Mouse (Mus musculus) hindbrain, embryonic 16.5 days (tissue): ENCODE measurements around the gene Casq2. TPM values are rescaled to one million over a fixed set of nuclear protein-coding genes. Genes with fewer than 3 reads are reported as not detected.

ENCODE experiments used
- ATAC-seq: fragments of 200-750 bp; cut with Nextera tagmentation; 2 replicates; pipeline ENCODE4 v1.8.0; 2017; ENCODE audit warnings: moderate TSS enrichment, moderate library complexity
- H3K27ac ChIP-seq: fragments of 300-500 bp; sonication (generic); 2 replicates; pipeline ENCODE4 v1.5.1; 2014; ENCODE audit warnings: low read depth, mild to moderate bottlenecking, control low read depth, low read length, moderate library complexity
- H3K27me3 ChIP-seq: fragments of 300-500 bp; sonication (generic); replicated peaks from 2 replicates; pipeline ENCODE4 v1.6.1; 2014; ENCODE audit warnings: low read length; ENCODE audit not compliant: control insufficient read depth, insufficient read depth
- H3K36me3 ChIP-seq: fragments of 300-500 bp; sonication (generic); 2 replicates; pipeline ENCODE4 v1.6.1; 2014; ENCODE audit warnings: mild to moderate bottlenecking, low read length, moderate library complexity, mixed read lengths; ENCODE audit not compliant: control insufficient read depth, insufficient read depth
- H3K4me1 ChIP-seq: fragments of 300-500 bp; sonication (generic); 2 replicates; pipeline ENCODE4 v1.6.1; 2014; ENCODE audit warnings: low read depth, low read length; ENCODE audit not compliant: control insufficient read depth, insufficient read depth
- H3K4me2 ChIP-seq: fragments of 300-500 bp; sonication (generic); 2 replicates; pipeline ENCODE4 v1.6.1; 2014; ENCODE audit warnings: mild to moderate bottlenecking, low read length, control low read depth, moderate library complexity
- H3K4me3 ChIP-seq: fragments of 300-500 bp; sonication (generic); 2 replicates; pipeline ENCODE4 v1.5.1; 2014; ENCODE audit warnings: mild to moderate bottlenecking, low read length, control low read depth, moderate library complexity
- H3K9ac ChIP-seq: fragments of 300-500 bp; sonication (generic); 2 replicates; pipeline ENCODE4 v1.6.1; 2014; ENCODE audit warnings: low read depth, mild to moderate bottlenecking, control low read depth, low read length, moderate library complexity
- H3K9me3 ChIP-seq: fragments of 300-500 bp; sonication (generic); 2 replicates; pipeline ENCODE4 v1.6.1; 2014; ENCODE audit warnings: mild to moderate bottlenecking, low read length, moderate library complexity; ENCODE audit not compliant: control insufficient read depth
- WGBS: fragments of 180-500 bp; shearing (Covaris S2); extraction: QIAGEN DNeasy Blood & Tissue Kit; methylation state at CpG from one replicate; pipeline ENCODE4 v1.1.7; 2014; 5-methylcytosine and 5-hydroxymethylcytosine counted together
- polyA plus RNA-seq: library from polyadenylated mRNA; unstranded; fragments of >200 nt; fragmentation: Nextera tagmentation; extraction: Ambion mirVana; gene quantifications from 2 replicates; pipeline ENCODE4 v1.2.1, GENCODE M21; 2015

The Casq2 gene
- polyA plus RNA-seq, 1 experiment from 2014 or later = 0.76 TPM

DNA sequence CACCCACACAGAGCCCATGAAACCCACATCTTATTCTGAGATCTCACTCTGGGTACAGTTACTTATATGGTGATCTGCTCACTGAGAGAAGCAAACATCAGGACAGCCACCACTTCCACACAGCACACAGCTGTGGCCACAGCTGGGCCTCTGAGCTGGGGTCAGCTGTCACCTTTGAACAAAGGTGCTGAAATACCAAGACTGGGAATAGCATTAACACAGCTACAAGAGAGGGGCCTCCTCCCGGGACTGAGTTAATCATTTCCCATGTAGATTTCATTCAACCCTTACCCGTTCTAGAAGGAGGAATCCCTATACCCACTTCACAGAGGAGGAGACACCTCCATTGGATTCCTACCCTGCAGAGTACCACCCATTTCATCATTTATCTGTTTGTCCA is 109.5 kb downstream of the Casq2 start:
- no peaks in the 10 kb centered on the region for H3K27me3 ChIP-seq
- H3K9ac ChIP-seq = no peak overlapping the region
- peaks cover 39% of the 10 kb centered on the region for H3K4me1 ChIP-seq
- ATAC-seq = no peak
- no peaks in the 10 kb centered on the region for H3K36me3 ChIP-seq
- WGBS = 42% methylated on average over 2 of the region's 2 CpGs
- no peak overlapping the region for H3K27ac ChIP-seq
- H3K4me3 ChIP-seq = no peak overlapping the region
- no peak overlapping the region for H3K4me2 ChIP-seq
- H3K9me3 ChIP-seq = no peaks in the 10 kb centered on the region

Other genes with a start within 250 kb of the Casq2 start
- gene Mab21l3, start 237.5 kb upstream of the Casq2 start, polyA plus RNA-seq = 0.16 TPM in 2 replicates
- 4.5 and 5.4 TPM in 2 replicates for gene Slc22a15, start 162.0 kb upstream of the Casq2 start, polyA plus RNA-seq
- 25.6 and 32.3 TPM in 2 replicates for gene Nhlh2, start 76.3 kb upstream of the Casq2 start, polyA plus RNA-seq
- gene Vangl1, start 118.3 kb downstream of the Casq2 start, polyA plus RNA-seq = 7.9 and 14.0 TPM in 2 replicates